Comparison of ENCODE assay signal across 8 mouse cellular contexts in genomic region chr5:143268985-143269362, GRCm38 (mm10). TPM values are rescaled to one million over a fixed set of nuclear protein-coding genes. Genes with fewer than 3 reads are reported as not detected.
DNase-seq lines count a peak whose midpoint lies in the region; ATAC-seq and TF ChIP-seq lines count a peak whose summit lies in the region.

No protein-coding gene starts in this region.

- no peak for TF ChIP-seq CTCF in kidney, postnatal 0 days (IDR thresholded peaks at IDR 0.05; ENCODE audit: low read depth)
- no peak for TF ChIP-seq CTCF in hindbrain, postnatal 0 days (IDR thresholded peaks at IDR 0.05; ENCODE audit: low read depth)

- peak overlapping the region; percentile 88 for H3K9ac ChIP-seq in kidney, postnatal 0 days (ENCODE audit: low read depth, low read length)
- H3K9ac ChIP-seq in embryonic facial prominence, embryonic 11.5 days (replicated peaks; ENCODE audit: low read length) = peak overlapping the region; percentile 94
- peak overlapping the region; percentile 93 for H3K9ac ChIP-seq in hindbrain, postnatal 0 days (replicated peaks; ENCODE audit: low read length)

- H3K4me1 ChIP-seq in kidney, postnatal 0 days (replicated peaks; ENCODE audit: insufficient read depth, low read length) = no peaks in the 10 kb centered on the region; the same call in 1 of the 2 replicates
- no peaks in the 10 kb centered on the region; the same call in none of the 2 replicates for H3K4me1 ChIP-seq in embryonic facial prominence, embryonic 11.5 days (ENCODE audit: control insufficient read depth, insufficient read depth, low read length)
- peaks cover 20% of the 10 kb centered on the region for H3K4me1 ChIP-seq in hindbrain, postnatal 0 days (ENCODE audit: insufficient read depth, low read length)

- TF ChIP-seq POLR2A in myocyte (IDR thresholded peaks at IDR 0.05; ENCODE audit: insufficient read length, low read depth) = no peak

- H3K27ac ChIP-seq in kidney, postnatal 0 days = no peak overlapping the region
- no peak overlapping the region for H3K27ac ChIP-seq in embryonic facial prominence, embryonic 11.5 days (replicated peaks; ENCODE audit: low read depth, low read length)
- peak overlapping the region; percentile 87 for H3K27ac ChIP-seq in hindbrain, postnatal 0 days

- no peak for DNase-seq in kidney, postnatal 0 days (ENCODE audit: low spot score)
- no peak for DNase-seq in kidney, adult 11 months
- DNase-seq in embryonic facial prominence, embryonic 11.5 days (ENCODE audit: low spot score) = no peak
- no peak for DNase-seq in hindbrain, postnatal 0 days (ENCODE audit: low spot score)
- DNase-seq in cerebellum, postnatal 36 days = no peak
- DNase-seq in left cerebral cortex, postnatal 10 days (ENCODE audit: extremely low spot score in 1 of 2, low spot score in 2 of 2) = no peak

- peak overlapping the region; percentile 96 for H3K4me2 ChIP-seq in kidney, postnatal 0 days (ENCODE audit: low read length)
- peak overlapping the region; percentile 91 for H3K4me2 ChIP-seq in embryonic facial prominence, embryonic 11.5 days (ENCODE audit: low read depth, low read length)
- H3K4me2 ChIP-seq in hindbrain, postnatal 0 days (ENCODE audit: low read depth, low read length) = peak overlapping the region; percentile 98
- peak overlapping the region; percentile 78 for H3K4me2 ChIP-seq in myocyte (ENCODE audit: low read depth)

- no peak for ATAC-seq in kidney, postnatal 0 days (replicated peaks; ENCODE audit: low FRiP score, low read depth)
- no peak for ATAC-seq in embryonic facial prominence, embryonic 11.5 days (replicated peaks; ENCODE audit: insufficient number of reproducible peaks, low FRiP score, low TSS enrichment, low read depth)
- no peak; the same call in 1 of the 2 replicates for ATAC-seq in hindbrain, postnatal 0 days
- ATAC-seq in granulocyte monocyte progenitor cell, adult 5-6 weeks (replicated peaks; ENCODE audit: poor library complexity, severe bottlenecking) = no peak

- no peaks in the 10 kb centered on the region for H3K9me3 ChIP-seq in kidney, postnatal 0 days (replicated peaks; ENCODE audit: low read length)
- no peaks in the 10 kb centered on the region for H3K9me3 ChIP-seq in embryonic facial prominence, embryonic 11.5 days (replicated peaks; ENCODE audit: control insufficient read depth, low read length)
- no peaks in the 10 kb centered on the region for H3K9me3 ChIP-seq in hindbrain, postnatal 0 days (ENCODE audit: low read length)

- H3K79me2 ChIP-seq in myocyte (ENCODE audit: control insufficient read depth, insufficient read depth) = peaks cover 5% of the 10 kb centered on the region

- peak overlapping the region; percentile 77 for H3ac ChIP-seq in myocyte (ENCODE audit: control insufficient read depth, insufficient read length)

- WGBS in kidney, postnatal 0 days = 27% methylated on average over 8 of the region's 8 CpGs
- 17% methylated on average over 8 of the region's 8 CpGs for WGBS in embryonic facial prominence, embryonic 11.5 days
- WGBS in hindbrain, postnatal 0 days = 12% methylated on average over 8 of the region's 8 CpGs

- H3K36me3 ChIP-seq in kidney, postnatal 0 days (ENCODE audit: insufficient read depth, low read length) = no peaks in the 10 kb centered on the region
- no peaks in the 10 kb centered on the region; the same call in 1 of the 2 replicates for H3K36me3 ChIP-seq in embryonic facial prominence, embryonic 11.5 days (replicated peaks; ENCODE audit: control insufficient read depth, insufficient read depth, low read depth, low read length)
- H3K36me3 ChIP-seq in hindbrain, postnatal 0 days (ENCODE audit: insufficient read depth, low read length) = peaks cover under 1% of the 10 kb centered on the region; the same call in 1 of the 2 replicates
- no peaks in the 10 kb centered on the region for H3K36me3 ChIP-seq in myocyte (ENCODE audit: control insufficient read depth, insufficient read depth)

- intact Hi-C loops in left cerebral cortex, postnatal 10 days (cut with DNase I) = no loop called here

- H3K4me3 ChIP-seq in kidney, postnatal 0 days (replicated peaks; ENCODE audit: low read depth, low read length) = peak overlapping the region; percentile 97
- H3K4me3 ChIP-seq in embryonic facial prominence, embryonic 11.5 days (ENCODE audit: low read depth, low read length) = peak overlapping the region; percentile 96
- H3K4me3 ChIP-seq in hindbrain, postnatal 0 days (ENCODE audit: low read length) = peak overlapping the region; percentile 88
- peak overlapping the region; percentile 93 for H3K4me3 ChIP-seq in myocyte

- no peaks in the 10 kb centered on the region for H3K27me3 ChIP-seq in kidney, postnatal 0 days (ENCODE audit: insufficient read depth, low read length)
- no peaks in the 10 kb centered on the region for H3K27me3 ChIP-seq in embryonic facial prominence, embryonic 11.5 days (ENCODE audit: control insufficient read depth, insufficient read depth, low read length)
- no peaks in the 10 kb centered on the region for H3K27me3 ChIP-seq in hindbrain, postnatal 0 days (ENCODE audit: insufficient read depth, low read length)
- H3K27me3 ChIP-seq in myocyte (ENCODE audit: control insufficient read depth, insufficient read depth, insufficient read length) = no peaks in the 10 kb centered on the region

TF ChIP-seq in myocyte, 11 proteins besides CTCF, POLR2A, EP300 and RAD21 (continues in another document):
- TF ChIP-seq POLR2AphosphoS2 (IDR thresholded peaks at IDR 0.05; ENCODE audit: insufficient read length, low read depth) = no peak
- TF ChIP-seq SRF (IDR thresholded peaks at IDR 0.05; ENCODE audit: control insufficient read depth, insufficient read length, low read depth) = no peak
- TF ChIP-seq MAX (IDR thresholded peaks at IDR 0.05; ENCODE audit: low read depth) = no peak
- TF ChIP-seq TCF3 (IDR thresholded peaks at IDR 0.05; ENCODE audit: insufficient read length, low read depth) = no peak
- no peak for TF ChIP-seq TCF12 (IDR thresholded peaks at IDR 0.05; ENCODE audit: insufficient read depth, poor library complexity, severe bottlenecking)
- TF ChIP-seq MYOG (IDR thresholded peaks at IDR 0.05; ENCODE audit: control insufficient read depth in 1 of 3, insufficient read depth in 1 of 3, insufficient read length in 2 of 3, low read depth in 2 of 3) = no peak
- TF ChIP-seq REST (IDR thresholded peaks at IDR 0.05; ENCODE audit: insufficient read depth, insufficient read length) = no peak
- no peak for TF ChIP-seq USF1 (IDR thresholded peaks at IDR 0.05; ENCODE audit: low read depth)

RNA-seq across cellular contexts. Expression of gene Zfp316, which starts 0.8 kb away (rescaled TPM):
- polyA plus RNA-seq in kidney, postnatal 0 days (2015; fragmentation: Nextera tagmentation; extraction: Ambion mirVana) = 3.1 and 3.4 TPM in 2 replicates
- 2.1 and 2.2 TPM in 2 replicates for polyA plus RNA-seq in embryonic facial prominence, embryonic 11.5 days (2014; fragmentation: Nextera tagmentation; extraction: Ambion mirVana)
- total RNA-seq in hindbrain, postnatal 0 days (2014; rRNA removed) = 28.0 and 31.3 TPM in 2 replicates
- polyA plus RNA-seq in hindbrain, postnatal 0 days (2015; fragmentation: Nextera tagmentation; extraction: Ambion mirVana) = 5.4 and 6.2 TPM in 2 replicates
- 6.1 TPM for polyA plus RNA-seq in myocyte (2012; fragmentation: generic; extraction: Trizol)
- total RNA-seq in left cerebral cortex, postnatal 10 days (2021) = 10 to 100 TPM; 22.6 to 23.6 TPM
- total RNA-seq in granulocyte monocyte progenitor cell, adult 5-6 weeks (2014; fragmentation: Nextera tagmentation) = 2.8 and 3.5 TPM in 2 replicates
- 2.7 and 3.5 TPM in 2 replicates for total RNA-seq in granulocyte monocyte progenitor cell, adult 5-6 weeks (2017)

RNA-seq across cellular contexts. Expression of gene Zfp853, which starts 24.4 kb away (rescaled TPM):
- polyA plus RNA-seq in kidney, postnatal 0 days (2015; fragmentation: Nextera tagmentation; extraction: Ambion mirVana) = 0.09 and 0.14 TPM in 2 replicates
- polyA plus RNA-seq in embryonic facial prominence, embryonic 11.5 days (2014; fragmentation: Nextera tagmentation; extraction: Ambion mirVana) = not detected in 2 replicates
- 31.7 and 33.5 TPM in 2 replicates for total RNA-seq in hindbrain, postnatal 0 days (2014; rRNA removed)
- polyA plus RNA-seq in hindbrain, postnatal 0 days (2015; fragmentation: Nextera tagmentation; extraction: Ambion mirVana) = 0.53 and 0.61 TPM in 2 replicates
- 0.01 TPM for polyA plus RNA-seq in myocyte (2012; fragmentation: generic; extraction: Trizol)
- total RNA-seq in left cerebral cortex, postnatal 10 days (2021) = 10 to 100 TPM; 11.3 to 12.5 TPM
- not detected in 2 replicates for total RNA-seq in granulocyte monocyte progenitor cell, adult 5-6 weeks (2014; fragmentation: Nextera tagmentation)
- not detected in 2 replicates for total RNA-seq in granulocyte monocyte progenitor cell, adult 5-6 weeks (2017)

RNA-seq across cellular contexts. Expression of gene Zfp12, which starts 34.0 kb away (rescaled TPM):
- polyA plus RNA-seq in kidney, postnatal 0 days (2015; fragmentation: Nextera tagmentation; extraction: Ambion mirVana) = 9.9 TPM in 2 replicates
- 20.6 and 21.4 TPM in 2 replicates for polyA plus RNA-seq in embryonic facial prominence, embryonic 11.5 days (2014; fragmentation: Nextera tagmentation; extraction: Ambion mirVana)
- total RNA-seq in hindbrain, postnatal 0 days (2014; rRNA removed) = 32.6 and 33.5 TPM in 2 replicates
- polyA plus RNA-seq in hindbrain, postnatal 0 days (2015; fragmentation: Nextera tagmentation; extraction: Ambion mirVana) = 12.2 and 12.3 TPM in 2 replicates
- 4.5 TPM for polyA plus RNA-seq in myocyte (2012; fragmentation: generic; extraction: Trizol)
- 10 to 100 TPM; 21.8 to 26.6 TPM for total RNA-seq in left cerebral cortex, postnatal 10 days (2021)
- total RNA-seq in granulocyte monocyte progenitor cell, adult 5-6 weeks (2014; fragmentation: Nextera tagmentation) = 7.6 and 8.6 TPM in 2 replicates
- 10.6 and 12.6 TPM in 2 replicates for total RNA-seq in granulocyte monocyte progenitor cell, adult 5-6 weeks (2017)

RNA-seq across cellular contexts. Expression of gene Spdye4a, which starts 42.3 kb away (rescaled TPM):
- not detected in 2 replicates for polyA plus RNA-seq in kidney, postnatal 0 days (2015; fragmentation: Nextera tagmentation; extraction: Ambion mirVana)
- not detected in 2 replicates for polyA plus RNA-seq in embryonic facial prominence, embryonic 11.5 days (2014; fragmentation: Nextera tagmentation; extraction: Ambion mirVana)
- total RNA-seq in hindbrain, postnatal 0 days (2014; rRNA removed) = 0.84 TPM in 1 of 2 replicates, not detected in the other
- not detected in 2 replicates for polyA plus RNA-seq in hindbrain, postnatal 0 days (2015; fragmentation: Nextera tagmentation; extraction: Ambion mirVana)
- not detected for polyA plus RNA-seq in myocyte (2012; fragmentation: generic; extraction: Trizol)
- not detected for total RNA-seq in left cerebral cortex, postnatal 10 days (2021)
- not detected in 2 replicates for total RNA-seq in granulocyte monocyte progenitor cell, adult 5-6 weeks (2014; fragmentation: Nextera tagmentation)
- not detected in 2 replicates for total RNA-seq in granulocyte monocyte progenitor cell, adult 5-6 weeks (2017)

RNA-seq across cellular contexts. Expression of gene E130309D02Rik, which starts 46.2 kb away (rescaled TPM):
- 27.8 and 30.9 TPM in 2 replicates for polyA plus RNA-seq in kidney, postnatal 0 days (2015; fragmentation: Nextera tagmentation; extraction: Ambion mirVana)
- polyA plus RNA-seq in embryonic facial prominence, embryonic 11.5 days (2014; fragmentation: Nextera tagmentation; extraction: Ambion mirVana) = 35.5 and 41.1 TPM in 2 replicates
- total RNA-seq in hindbrain, postnatal 0 days (2014; rRNA removed) = 42.0 and 44.4 TPM in 2 replicates
- polyA plus RNA-seq in hindbrain, postnatal 0 days (2015; fragmentation: Nextera tagmentation; extraction: Ambion mirVana) = 21.7 and 23.9 TPM in 2 replicates
- 25.7 TPM for polyA plus RNA-seq in myocyte (2012; fragmentation: generic; extraction: Trizol)
- 10 to 100 TPM; 20.0 to 22.1 TPM for total RNA-seq in left cerebral cortex, postnatal 10 days (2021)
- 40.5 and 47.3 TPM in 2 replicates for total RNA-seq in granulocyte monocyte progenitor cell, adult 5-6 weeks (2014; fragmentation: Nextera tagmentation)
- 16.5 and 22.4 TPM in 2 replicates for total RNA-seq in granulocyte monocyte progenitor cell, adult 5-6 weeks (2017)
